Mouse (Mus musculus) embryonic facial prominence, embryonic 14.5 days (tissue): Measurements from ENCODE around the gene Gm6096. TPM values are rescaled to one million over a fixed set of nuclear protein-coding genes. Genes with fewer than 3 reads are reported as not detected.

Source experiments
- ATAC-seq: fragments of 200-750 bp; cut with Nextera tagmentation; 2 replicates; pipeline ENCODE4 v1.8.0; 2017; ENCODE audit warnings: low read depth, moderate number of reproducible peaks, moderate TSS enrichment
- DNase-seq: peaks from one replicate; pipeline ENCODE4 v3.0.0-alpha.2; 2015; ENCODE audit warnings: low spot score
- H3K27ac ChIP-seq: fragments of 300-500 bp; sonication (generic); replicated peaks from 2 replicates; pipeline ENCODE4 v1.5.1; 2014; ENCODE audit warnings: low read depth, mild to moderate bottlenecking, low read length, moderate library complexity
- H3K27me3 ChIP-seq: fragments of 300-500 bp; sonication (generic); replicated peaks from 2 replicates; pipeline ENCODE4 v1.6.1; 2014; ENCODE audit warnings: low read length; ENCODE audit not compliant: control insufficient read depth, insufficient read depth
- H3K36me3 ChIP-seq: fragments of 300-500 bp; sonication (generic); 2 replicates; pipeline ENCODE4 v1.6.1; 2014; ENCODE audit warnings: low read length, mixed read lengths; ENCODE audit not compliant: control insufficient read depth, insufficient read depth
- H3K4me1 ChIP-seq: fragments of 300-500 bp; sonication (generic); 2 replicates; pipeline ENCODE4 v1.6.1; 2014; ENCODE audit warnings: antibody characterized with exemption, low read length; ENCODE audit not compliant: control insufficient read depth, insufficient read depth
- H3K4me2 ChIP-seq: fragments of 300-500 bp; sonication (generic); 2 replicates; pipeline ENCODE4 v1.6.1; 2014; ENCODE audit warnings: low read depth, mild to moderate bottlenecking, low read length, moderate library complexity, mixed read lengths
- H3K4me3 ChIP-seq: fragments of 300-500 bp; sonication (generic); 2 replicates; pipeline ENCODE4 v1.5.1; 2014; ENCODE audit warnings: low read depth, mild to moderate bottlenecking, low read length
- H3K9ac ChIP-seq: fragments of 300-500 bp; sonication (generic); 2 replicates; pipeline ENCODE4 v1.6.1; 2014; ENCODE audit warnings: low read depth, mild to moderate bottlenecking, low read length, moderate library complexity, mixed read lengths
- H3K9me3 ChIP-seq: fragments of 300-500 bp; sonication (generic); 2 replicates; pipeline ENCODE4 v1.6.1; 2016; ENCODE audit warnings: low read length; ENCODE audit not compliant: control insufficient read depth
- WGBS: fragments of 180-500 bp; shearing (Covaris S2); extraction: QIAGEN DNeasy Blood & Tissue Kit; methylation state at CpG from one replicate; pipeline ENCODE4 v1.1.7; 2014; 5-methylcytosine and 5-hydroxymethylcytosine counted together
- polyA plus RNA-seq: library from polyadenylated mRNA; unstranded; fragments of >200 nt; fragmentation: Nextera tagmentation; extraction: Ambion mirVana; gene quantifications from 2 replicates; pipeline ENCODE4 v1.2.1, GENCODE M21; 2014

The Gm6096 gene
- polyA plus RNA-seq, 1 experiment from 2014 or later: not detected

DNA sequence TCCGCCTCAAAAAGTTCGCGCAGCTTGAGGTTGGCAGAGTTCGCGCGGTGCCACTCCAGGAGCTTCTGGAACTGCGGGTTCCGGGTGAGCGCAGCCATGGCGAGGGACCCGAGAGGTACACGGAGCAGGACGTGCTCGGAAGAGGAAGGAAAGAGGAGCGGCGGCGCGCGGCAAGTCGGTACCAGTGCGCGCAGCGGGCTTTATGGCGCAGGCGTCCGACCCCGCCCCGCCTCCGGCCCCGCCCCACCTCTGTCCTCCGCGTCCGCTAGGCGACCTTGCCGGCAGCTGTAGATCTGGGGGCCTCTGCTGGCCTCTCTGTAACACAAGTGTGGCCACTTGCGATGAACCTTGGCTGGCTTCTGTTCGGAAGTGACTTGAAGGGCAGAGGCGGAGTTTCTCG is 20.7 kb upstream of the Gm6096 start, which contains the start of gene Gpi1:
Gpi1 (minus strand) TSS at position 221 of the 400 bp plus-strand sequence.
- peak within 1 kb of the TSS; percentile 68 for H3K9ac ChIP-seq
- WGBS: 0% methylated on average over 6 of the region's 39 CpGs

DNA sequence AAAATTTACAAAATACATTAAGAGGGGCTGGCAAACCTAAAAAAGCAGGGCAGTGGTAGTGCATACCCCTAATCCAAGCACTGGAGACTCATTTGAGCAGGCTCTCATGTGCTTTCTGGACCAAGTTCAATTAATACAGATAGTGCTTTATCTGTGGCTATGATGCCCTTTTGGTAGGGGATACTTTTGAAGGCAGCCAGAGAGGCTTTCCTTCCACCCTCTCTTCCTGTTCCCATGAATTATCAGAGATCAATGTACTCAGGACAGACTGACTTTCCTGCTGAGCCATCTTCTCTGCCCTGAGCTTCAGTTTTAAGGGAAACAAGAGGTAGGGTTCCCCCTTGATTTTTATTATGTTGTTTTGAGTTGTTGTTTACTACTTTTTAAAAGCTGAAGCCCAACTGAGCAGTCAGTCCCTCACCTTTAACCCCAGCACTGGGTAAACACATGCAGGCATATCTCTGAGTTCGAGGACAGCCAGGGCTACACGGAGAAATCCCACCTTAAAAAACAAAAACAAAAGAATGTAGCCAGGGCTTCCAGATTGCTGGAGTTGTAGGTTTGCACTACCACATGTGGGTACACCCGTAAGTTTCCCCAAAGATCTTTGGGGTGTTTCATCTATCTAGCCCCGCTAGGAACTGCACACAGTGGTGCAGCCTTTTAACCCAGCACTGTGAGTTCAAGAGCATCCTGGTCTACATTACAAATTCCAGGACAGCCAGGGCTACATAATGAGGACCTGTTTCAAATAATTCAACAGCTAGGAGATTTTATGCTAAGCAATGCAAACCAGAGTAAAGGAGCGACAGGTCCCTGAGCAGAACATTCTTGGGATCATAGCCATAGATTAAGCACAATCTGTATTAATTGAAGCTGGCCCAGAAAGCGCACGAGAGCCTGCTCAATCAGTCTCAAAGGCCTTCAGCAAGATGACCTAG is 17.8 kb upstream of the Gm6096 start:
- Histone ChIP-seq H3K27ac (peak overlapping the region; percentile 96), H3K4me3 (peak overlapping the region; percentile 50), H3K36me3 (peaks cover 23% of the 10 kb centered on the region), H3K4me2 (peak overlapping the region; percentile 76), H3K9me3 (no peaks in the 10 kb centered on the region), H3K9ac (peak overlapping the region; percentile 68), H3K27me3 (no peaks in the 10 kb centered on the region), H3K4me1 (peaks cover 24% of the 10 kb centered on the region)
- ATAC-seq: no peak
- 40% methylated on average over 7 of the region's 7 CpGs for WGBS
- no peak for DNase-seq

More for the DNA sequence above, 20.7 kb upstream of the Gm6096 start, which contains the start of gene Gpi1:
- no peaks in the 10 kb centered on the region for H3K9me3 ChIP-seq
- ATAC-seq (peak; percentile 72), DNase-seq (peak; percentile 94)
- H3K4me1 ChIP-seq: peaks cover 27% of the 10 kb centered on the region
- peak within 1 kb of the TSS; percentile 83 for H3K27ac ChIP-seq
- no peaks in the 10 kb centered on the region for H3K27me3 ChIP-seq
- H3K4me3 ChIP-seq: peak within 1 kb of the TSS; percentile 69
- peak within 1 kb of the TSS; percentile 81 for H3K4me2 ChIP-seq
- peaks cover 35% of the 10 kb centered on the region for H3K36me3 ChIP-seq

DNA sequence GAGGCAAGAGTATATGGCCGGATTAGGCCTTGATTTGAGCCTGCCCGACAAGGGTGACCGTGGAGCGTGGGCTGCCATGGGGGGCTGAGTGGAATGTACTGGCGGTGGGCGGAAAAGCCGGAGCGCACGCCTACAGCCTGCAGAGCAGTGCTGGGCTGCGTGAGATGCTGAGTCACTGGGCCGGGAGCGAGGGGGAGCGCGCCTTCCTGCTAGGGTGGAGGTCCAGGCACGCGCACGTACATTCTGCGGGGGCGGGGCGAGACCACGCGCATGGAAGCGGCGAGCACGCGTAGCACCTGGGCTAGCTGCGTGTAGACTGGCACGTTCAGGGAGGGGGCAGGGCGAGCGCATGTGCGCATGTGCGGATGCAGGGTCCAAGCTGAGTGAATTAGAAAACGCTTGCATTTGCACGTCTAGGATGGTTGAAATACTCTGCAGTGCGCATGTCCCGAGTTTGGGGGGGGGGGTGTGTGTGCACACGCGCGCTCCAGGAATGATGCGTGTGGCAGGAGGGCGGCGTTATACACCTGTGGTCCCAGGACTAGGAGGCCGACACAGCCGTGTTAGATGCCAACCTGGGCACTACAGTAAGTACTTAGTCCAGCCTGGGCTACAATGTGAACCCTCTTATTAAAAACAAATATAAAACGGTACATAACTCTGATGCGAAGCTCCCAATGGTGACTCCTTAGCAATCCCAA is 16.8 kb upstream of the Gm6096 start:
- Histone ChIP-seq H3K4me3 (peak overlapping the region; percentile 50), H3K9me3 (no peaks in the 10 kb centered on the region), H3K9ac (peak overlapping the region; percentile 68), H3K27ac (peak overlapping the region; percentile 96), H3K4me1 (peaks cover 14% of the 10 kb centered on the region), H3K27me3 (no peaks in the 10 kb centered on the region), H3K36me3 (peaks cover 27% of the 10 kb centered on the region), H3K4me2 (peak overlapping the region; percentile 76)
- ATAC-seq (peak; percentile 95), DNase-seq (peak; percentile 99)
- WGBS: 0% methylated on average over 40 of the region's 46 CpGs

DNA sequence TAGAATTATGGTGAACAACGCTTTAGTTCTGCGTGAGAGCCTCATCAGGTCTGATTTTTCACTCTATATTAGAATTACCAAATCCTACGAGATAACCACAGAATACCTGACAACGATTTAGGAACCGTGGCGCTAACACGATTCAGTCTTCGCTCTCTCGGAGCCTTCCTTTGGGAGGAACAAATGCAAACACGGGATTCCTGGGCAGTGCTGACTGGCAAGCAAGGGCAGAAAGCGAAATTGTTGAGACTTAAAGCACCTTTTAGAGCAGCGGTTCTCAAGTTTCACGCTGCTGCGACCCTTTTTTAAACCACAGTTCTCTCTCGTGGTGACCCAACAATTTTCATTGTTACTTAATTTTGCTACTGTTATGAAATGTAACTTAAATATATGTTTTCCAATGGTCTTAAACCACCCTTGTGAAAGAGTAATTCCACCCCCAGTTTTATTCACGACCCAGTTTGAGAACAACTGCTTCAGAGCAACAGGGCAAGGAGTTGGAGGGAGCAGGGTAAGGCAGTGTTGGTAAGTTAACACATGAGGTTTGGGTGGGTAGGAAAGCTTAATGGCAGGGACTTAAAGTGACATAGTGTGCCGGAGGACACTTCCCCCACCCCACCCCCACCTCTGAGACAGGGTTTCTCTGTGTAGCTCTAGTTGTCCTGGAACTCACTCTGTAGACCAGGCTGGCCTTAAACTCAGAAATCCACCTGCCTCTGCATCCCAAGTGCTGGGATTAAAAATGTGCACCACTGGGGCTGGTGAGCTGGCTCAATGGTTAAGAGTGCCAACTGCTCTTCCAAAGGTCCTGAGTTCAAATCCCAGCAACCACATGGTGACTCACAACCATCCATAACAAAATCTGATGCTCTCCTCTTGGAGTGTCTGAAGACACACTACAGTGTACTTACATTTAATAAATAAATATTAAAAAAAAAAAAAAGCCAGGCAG is 16.0 kb upstream of the Gm6096 start:
- H3K9me3 ChIP-seq: no peaks in the 10 kb centered on the region
- H3K27me3 ChIP-seq: no peaks in the 10 kb centered on the region
- peak overlapping the region; percentile 68 for H3K9ac ChIP-seq
- DNase-seq (peak; percentile 63), ATAC-seq (no peak)
- WGBS: 2% methylated on average over 17 of the region's 17 CpGs
- peak overlapping the region; percentile 76 for H3K4me2 ChIP-seq
- peak overlapping the region; percentile 96 for H3K27ac ChIP-seq
- H3K36me3 ChIP-seq: peaks cover 35% of the 10 kb centered on the region
- H3K4me3 ChIP-seq: peak overlapping the region; percentile 50
- peaks cover 10% of the 10 kb centered on the region; the same call in 1 of the 2 replicates for H3K4me1 ChIP-seq

DNA sequence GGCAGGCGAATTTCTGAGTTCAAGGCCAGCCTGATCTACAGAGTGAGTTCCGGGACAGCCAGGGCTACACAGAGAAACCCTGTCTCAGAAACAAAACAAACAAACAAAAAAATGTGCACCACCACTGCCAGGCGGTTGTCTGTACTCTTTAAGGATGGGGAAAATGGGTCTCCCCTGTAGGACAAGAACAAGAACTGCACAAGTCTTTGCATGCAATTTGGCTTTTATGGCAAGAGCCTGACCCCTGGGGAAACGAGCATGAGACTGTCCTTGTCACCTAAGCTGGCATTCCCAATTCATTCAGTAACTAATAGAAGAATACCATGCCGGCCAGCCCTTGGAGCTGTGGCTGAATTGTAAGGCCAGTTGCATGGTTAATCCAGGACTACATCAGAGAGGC is 15.2 kb upstream of the Gm6096 start:
- Histone ChIP-seq H3K27ac (no peak overlapping the region), H3K27me3 (no peaks in the 10 kb centered on the region), H3K36me3 (peaks cover 41% of the 10 kb centered on the region), H3K4me2 (no peak overlapping the region), H3K4me1 (peaks cover 8% of the 10 kb centered on the region; the same call in 1 of the 2 replicates), H3K9ac (no peak overlapping the region), H3K4me3 (no peak overlapping the region), H3K9me3 (no peaks in the 10 kb centered on the region)
- no peak for DNase-seq
- no peak for ATAC-seq
- whole genome bisulfite sequencing: 89% methylated on average over 5 of the region's 5 CpGs

DNA sequence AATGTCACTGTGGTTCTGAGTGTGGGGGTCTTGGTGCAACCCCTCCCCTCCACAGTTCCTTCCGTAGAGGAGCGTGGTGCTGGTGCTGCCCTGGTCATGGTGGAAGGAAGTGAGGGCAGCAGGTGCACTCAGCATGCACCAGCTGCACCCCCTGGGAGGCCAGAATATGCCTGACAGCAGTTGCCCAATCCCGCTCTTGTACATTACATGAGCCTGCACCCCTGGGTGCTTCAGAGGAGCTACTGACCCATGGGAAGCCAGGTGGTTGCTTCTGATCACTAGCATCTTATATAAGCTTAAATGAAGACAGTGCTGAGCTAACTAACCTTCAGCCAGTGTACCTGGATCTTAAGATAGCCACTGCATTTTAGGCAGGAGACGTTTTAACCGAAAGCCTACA is 12.8 kb upstream of the Gm6096 start:
- no peaks in the 10 kb centered on the region for H3K9me3 ChIP-seq
- H3K27ac ChIP-seq: no peak overlapping the region
- no peaks in the 10 kb centered on the region for H3K27me3 ChIP-seq
- H3K9ac ChIP-seq: no peak overlapping the region
- H3K4me3 ChIP-seq: no peak overlapping the region
- ATAC-seq (no peak), DNase-seq (no peak)
- H3K4me1 ChIP-seq: peaks cover 5% of the 10 kb centered on the region; the same call in 1 of the 2 replicates
- H3K36me3 ChIP-seq: peaks cover 57% of the 10 kb centered on the region
- WGBS: 91% methylated on average over 5 of the region's 5 CpGs
- no peak overlapping the region for H3K4me2 ChIP-seq

DNA sequence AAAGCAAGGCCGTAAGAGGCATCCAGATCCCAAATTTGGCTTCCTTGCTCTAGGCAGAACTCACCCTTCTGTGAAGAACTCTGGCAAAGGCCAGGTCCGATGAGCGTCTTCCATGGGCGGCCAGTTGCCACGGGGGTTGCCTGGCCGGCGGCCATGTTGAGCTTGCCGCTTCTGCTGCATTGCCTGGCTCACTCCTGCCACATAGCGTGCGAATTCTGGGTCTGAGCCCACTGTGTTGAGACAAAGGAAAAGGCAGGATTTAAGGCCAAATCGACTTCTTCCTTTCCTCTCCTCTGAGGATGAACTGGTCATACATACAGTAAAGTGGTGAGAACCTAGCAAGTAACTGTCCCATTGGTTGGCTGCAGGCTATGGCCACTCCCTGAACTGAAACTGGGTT is 8.7 kb upstream of the Gm6096 start:
- Histone ChIP-seq H3K4me3 (no peak overlapping the region), H3K36me3 (peaks cover 78% of the 10 kb centered on the region), H3K9me3 (no peaks in the 10 kb centered on the region), H3K9ac (no peak overlapping the region), H3K4me1 (no peaks in the 10 kb centered on the region), H3K27ac (no peak overlapping the region), H3K4me2 (no peak overlapping the region), H3K27me3 (no peaks in the 10 kb centered on the region)
- WGBS: 93% methylated on average over 11 of the region's 11 CpGs
- DNase-seq (no peak), ATAC-seq (no peak)
